Mouse (Mus musculus) intestine, embryonic 15.5 days (tissue): ENCODE results near the gene Tdo2. TPM values are rescaled to one million over a fixed set of nuclear protein-coding genes. Genes with fewer than 3 reads are reported as not detected.

Experiments used
- ATAC-seq: fragments of 200-750 bp; cut with Nextera tagmentation; 2 replicates; pipeline ENCODE4 v1.8.0; 2017; ENCODE audit warnings: moderate TSS enrichment, moderate library complexity
- H3K27ac ChIP-seq: fragments of 300-500 bp; sonication (generic); 2 replicates; pipeline ENCODE4 v1.5.1; 2015; ENCODE audit warnings: mild to moderate bottlenecking, inconsistent platforms
- H3K27me3 ChIP-seq: fragments of 300-500 bp; sonication (generic); replicated peaks from 2 replicates; pipeline ENCODE4 v1.6.1; 2015; ENCODE audit warnings: inconsistent platforms
- H3K36me3 ChIP-seq: fragments of 300-500 bp; sonication (generic); 2 replicates; pipeline ENCODE4 v1.6.1; 2015; ENCODE audit warnings: inconsistent platforms
- H3K4me1 ChIP-seq: fragments of 300-500 bp; sonication (generic); replicated peaks from 2 replicates; pipeline ENCODE4 v1.6.1; 2015; ENCODE audit warnings: inconsistent platforms
- H3K4me2 ChIP-seq: fragments of 300-500 bp; sonication (generic); replicated peaks from 2 replicates; pipeline ENCODE4 v1.6.1; 2015; ENCODE audit warnings: mild to moderate bottlenecking, inconsistent platforms
- H3K4me3 ChIP-seq: fragments of 300-500 bp; sonication (generic); replicated peaks from 2 replicates; pipeline ENCODE4 v1.5.1; 2015; ENCODE audit warnings: inconsistent platforms
- H3K9ac ChIP-seq: fragments of 300-500 bp; sonication (generic); 2 replicates; pipeline ENCODE4 v1.6.1; 2015; ENCODE audit warnings: inconsistent platforms
- H3K9me3 ChIP-seq: fragments of 300-500 bp; sonication (generic); 2 replicates; pipeline ENCODE4 v1.6.1; 2016; ENCODE audit warnings: inconsistent platforms
- WGBS: fragments of 180-500 bp; shearing (Covaris S2); methylation state at CpG from one replicate; pipeline ENCODE4 v1.1.7; 2015; 5-methylcytosine and 5-hydroxymethylcytosine counted together
- polyA plus RNA-seq: library from polyadenylated mRNA; unstranded; fragments of >200 nt; fragmentation: Nextera tagmentation; extraction: Ambion mirVana; gene quantifications from 2 replicates; pipeline ENCODE4 v1.2.1, GENCODE M21; 2015

Gene Tdo2
- polyA plus RNA-seq: 1.0 and 1.7 TPM in 2 replicates

GRCm38 (mm10) chr3:81976102-81976501 is at the start of gene Tdo2:
Gene Tdo2 (minus strand): TSS chr3:81976202.
- no peak within 1 kb of the TSS for H3K27ac ChIP-seq
- H3K4me2 ChIP-seq: no peak within 1 kb of the TSS
- no peaks in the 10 kb centered on the region for H3K36me3 ChIP-seq
- H3K9me3 ChIP-seq: no peaks in the 10 kb centered on the region
- no peak within 1 kb of the TSS for H3K4me3 ChIP-seq
- H3K27me3 ChIP-seq: no peaks in the 10 kb centered on the region
- ATAC-seq: no peak
- H3K4me1 ChIP-seq: 0 out of 2 replicates have a peak, but pooled peaks cover 2% of the 10 kb centered on the region
- no peak within 1 kb of the TSS for H3K9ac ChIP-seq

GRCm38 (mm10) chr3:82023065-82023464 is 47.1 kb upstream of the Tdo2 start:
- no peak overlapping the region for H3K27ac ChIP-seq
- no peak overlapping the region for H3K9ac ChIP-seq
- H3K36me3 ChIP-seq: no peaks in the 10 kb centered on the region
- no peaks in the 10 kb centered on the region for H3K4me1 ChIP-seq
- H3K4me3 ChIP-seq: no peak overlapping the region
- no peaks in the 10 kb centered on the region for H3K9me3 ChIP-seq
- H3K4me2 ChIP-seq: no peak overlapping the region
- no peak for ATAC-seq
- no peaks in the 10 kb centered on the region for H3K27me3 ChIP-seq
- WGBS: 83% methylated on average over 3 of the region's 3 CpGs

- Histone ChIP-seq H3K36me3 (no peaks in the 10 kb centered on the region), H3K4me2 (no peak overlapping the region), H3K4me1 (no peaks in the 10 kb centered on the region), H3K27ac (no peak overlapping the region), H3K4me3 (no peak overlapping the region), H3K9ac (no peak overlapping the region), H3K9me3 (no peaks in the 10 kb centered on the region), H3K27me3 (no peaks in the 10 kb centered on the region)
- WGBS: 88% methylated on average over 8 of the region's 8 CpGs
- ATAC-seq: no peak
Measured at GRCm38 (mm10) chr3:82022421-82022920, 46.5 kb upstream of the Tdo2 start.

- Histone ChIP-seq H3K27me3 (no peaks in the 10 kb centered on the region), H3K27ac (no peak overlapping the region), H3K9ac (no peak overlapping the region), H3K36me3 (no peaks in the 10 kb centered on the region), H3K4me1 (no peaks in the 10 kb centered on the region), H3K4me3 (no peak overlapping the region), H3K4me2 (no peak overlapping the region), H3K9me3 (no peaks in the 10 kb centered on the region)
- WGBS: 70% methylated on average over 7 of the region's 7 CpGs
- ATAC-seq: no peak
Measured at GRCm38 (mm10) chr3:82014148-82014703, 38.2 kb upstream of the Tdo2 start.

GRCm38 (mm10) chr3:82007002-82007401 is 31.0 kb upstream of the Tdo2 start:
- no peak overlapping the region for H3K4me3 ChIP-seq

GRCm38 (mm10) chr3:81995988-81996387 is 20.0 kb upstream of the Tdo2 start:
- H3K4me2 ChIP-seq: no peak overlapping the region
- H3K9ac ChIP-seq: no peak overlapping the region
- WGBS: 0% methylated on average over 1 of the region's 1 CpGs
- ATAC-seq: no peak
- H3K36me3 ChIP-seq: no peaks in the 10 kb centered on the region
- H3K9me3 ChIP-seq: no peaks in the 10 kb centered on the region
- no peak overlapping the region for H3K4me3 ChIP-seq
- H3K27ac ChIP-seq: no peak overlapping the region
- H3K27me3 ChIP-seq: no peaks in the 10 kb centered on the region
- no peaks in the 10 kb centered on the region for H3K4me1 ChIP-seq

More at GRCm38 (mm10) chr3:82007002-82007401, 31.0 kb upstream of the Tdo2 start:
- no peak overlapping the region for H3K27ac ChIP-seq
- no peaks in the 10 kb centered on the region for H3K4me1 ChIP-seq
- no peaks in the 10 kb centered on the region for H3K36me3 ChIP-seq
- no peaks in the 10 kb centered on the region for H3K9me3 ChIP-seq
- H3K9ac ChIP-seq: no peak overlapping the region
- no peak overlapping the region for H3K4me2 ChIP-seq
- 93% methylated on average over 1 of the region's 1 CpGs for WGBS
- ATAC-seq: no peak
- H3K27me3 ChIP-seq: no peaks in the 10 kb centered on the region

GRCm38 (mm10) chr3:81995371-81995770 is 19.4 kb upstream of the Tdo2 start:
- ATAC-seq: no peak
- H3K36me3 ChIP-seq: no peaks in the 10 kb centered on the region
- no peak overlapping the region for H3K4me3 ChIP-seq
- H3K9me3 ChIP-seq: no peaks in the 10 kb centered on the region
- H3K4me2 ChIP-seq: no peak overlapping the region
- H3K27ac ChIP-seq: no peak overlapping the region
- no peaks in the 10 kb centered on the region for H3K27me3 ChIP-seq
- no peak overlapping the region for H3K9ac ChIP-seq
- WGBS: 43% methylated on average over 4 of the region's 4 CpGs
- no peaks in the 10 kb centered on the region for H3K4me1 ChIP-seq

- Histone ChIP-seq H3K27me3 (no peaks in the 10 kb centered on the region), H3K4me2 (no peak overlapping the region), H3K4me3 (no peak overlapping the region), H3K9ac (no peak overlapping the region), H3K27ac (no peak overlapping the region), H3K36me3 (no peaks in the 10 kb centered on the region), H3K9me3 (no peaks in the 10 kb centered on the region), H3K4me1 (no peaks in the 10 kb centered on the region)
- ATAC-seq: no peak
- 71% methylated on average over 3 of the region's 3 CpGs for WGBS
Measured at GRCm38 (mm10) chr3:81990531-81990930, 14.5 kb upstream of the Tdo2 start.

- ATAC-seq: no peak
- no peaks in the 10 kb centered on the region for H3K4me1 ChIP-seq
- H3K9me3 ChIP-seq: no peaks in the 10 kb centered on the region
- no peak overlapping the region for H3K9ac ChIP-seq
- H3K4me3 ChIP-seq: no peak overlapping the region
- no peak overlapping the region for H3K27ac ChIP-seq
- WGBS: 19% methylated on average over 2 of the region's 2 CpGs
- H3K4me2 ChIP-seq: no peak overlapping the region
- no peaks in the 10 kb centered on the region for H3K27me3 ChIP-seq
- H3K36me3 ChIP-seq: no peaks in the 10 kb centered on the region
Measured at GRCm38 (mm10) chr3:81989692-81990141, 13.7 kb upstream of the Tdo2 start.

- H3K27me3 ChIP-seq: no peaks in the 10 kb centered on the region
- WGBS: 87% methylated on average over 3 of the region's 3 CpGs
- no peaks in the 10 kb centered on the region for H3K36me3 ChIP-seq
- H3K27ac ChIP-seq: no peak overlapping the region
- no peaks in the 10 kb centered on the region for H3K4me1 ChIP-seq
- H3K4me3 ChIP-seq: no peak overlapping the region
- ATAC-seq: no peak
- no peak overlapping the region for H3K4me2 ChIP-seq
- H3K9ac ChIP-seq: no peak overlapping the region
- no peaks in the 10 kb centered on the region for H3K9me3 ChIP-seq
Measured at GRCm38 (mm10) chr3:81987628-81988027, 11.6 kb upstream of the Tdo2 start.

- no peak for ATAC-seq
- Histone ChIP-seq H3K4me1 (no peaks in the 10 kb centered on the region), H3K4me2 (no peak overlapping the region), H3K4me3 (no peak overlapping the region), H3K36me3 (no peaks in the 10 kb centered on the region), H3K27me3 (no peaks in the 10 kb centered on the region), H3K9me3 (no peaks in the 10 kb centered on the region), H3K9ac (no peak overlapping the region), H3K27ac (no peak overlapping the region)
- 72% methylated on average over 2 of the region's 2 CpGs for WGBS
Measured at GRCm38 (mm10) chr3:81986103-81986502, 10.1 kb upstream of the Tdo2 start.

GRCm38 (mm10) chr3:81985100-81985499 is 9.1 kb upstream of the Tdo2 start:
- WGBS: 64% methylated on average over 1 of the region's 1 CpGs
- no peaks in the 10 kb centered on the region for H3K36me3 ChIP-seq
- no peak overlapping the region for H3K27ac ChIP-seq
- H3K4me1 ChIP-seq: no peaks in the 10 kb centered on the region
- H3K4me2 ChIP-seq: no peak overlapping the region
- no peaks in the 10 kb centered on the region for H3K27me3 ChIP-seq
- no peak overlapping the region for H3K9ac ChIP-seq
- ATAC-seq: no peak
- H3K4me3 ChIP-seq: no peak overlapping the region
- no peaks in the 10 kb centered on the region for H3K9me3 ChIP-seq

- ATAC-seq: 0 out of 2 replicates have a peak, but pooled peaks have one; percentile 63
- Histone ChIP-seq H3K9me3 (no peaks in the 10 kb centered on the region), H3K27ac (no peak overlapping the region)
Measured at GRCm38 (mm10) chr3:81983120-81983895, 7.3 kb upstream of the Tdo2 start.

More at GRCm38 (mm10) chr3:81983120-81983895, 7.3 kb upstream of the Tdo2 start:
- H3K9ac ChIP-seq: no peak overlapping the region
- WGBS: 68% methylated on average over 8 of the region's 8 CpGs
- H3K4me2 ChIP-seq: no peak overlapping the region
- H3K4me3 ChIP-seq: no peak overlapping the region
- H3K4me1 ChIP-seq: no peaks in the 10 kb centered on the region
- no peaks in the 10 kb centered on the region for H3K36me3 ChIP-seq
- H3K27me3 ChIP-seq: no peaks in the 10 kb centered on the region
